ENCODE assay signal across 12 mouse cellular contexts in the genomic region with DNA sequence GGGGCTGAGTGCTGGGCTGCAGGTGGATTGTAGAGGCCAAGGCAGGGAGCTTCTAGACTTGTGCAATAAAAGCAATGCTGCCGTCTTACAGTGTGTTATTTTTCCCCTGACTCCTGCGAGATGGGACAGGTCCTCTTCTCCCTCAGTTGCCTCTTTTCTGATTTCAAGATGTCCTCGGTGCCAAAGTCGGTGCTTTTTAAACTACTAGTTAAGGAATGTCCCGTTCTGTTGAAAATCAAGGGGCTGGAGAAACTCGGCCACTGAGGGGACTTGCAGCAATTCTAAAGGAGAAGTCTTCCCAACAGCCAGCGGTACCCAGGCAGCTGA. TPM values are rescaled to one million over a fixed set of nuclear protein-coding genes. Genes with fewer than 3 reads are reported as not detected.
DNase-seq lines count a peak whose midpoint lies in the region; ATAC-seq lines count a peak whose summit lies in the region.
"Had no signal": no experiment of that assay in that cellular context is flagged by ENCODE, and none has a peak within 500 bp of the region (broad histone marks: within the 10 kb centered on the region; RNA-seq: fewer than 3 reads in every experiment).

No protein-coding gene starts in this region.

- peak overlapping the region; percentile 71 for H3K4me2 ChIP-seq in heart, embryonic 14.5 days (ENCODE audit: low read length)
- peak overlapping the region; percentile 63 for H3K4me2 ChIP-seq in embryonic facial prominence, embryonic 13.5 days
- H3K4me2 ChIP-seq in intestine, embryonic 15.5 days (replicated peaks), result peak overlapping the region; percentile 79
- peak overlapping the region; percentile 48 for H3K4me2 ChIP-seq in midbrain, embryonic 15.5 days

- no peak for ATAC-seq in heart, embryonic 14.5 days (ENCODE audit: insufficient number of reproducible peaks, insufficient read depth, low FRiP score, low read depth)
- no peak for ATAC-seq in embryonic facial prominence, embryonic 13.5 days (ENCODE audit: insufficient number of reproducible peaks, insufficient read depth, low FRiP score, low TSS enrichment, low read depth)
- ATAC-seq in intestine, embryonic 15.5 days, result no peak
- ATAC-seq in midbrain, embryonic 15.5 days (replicated peaks), result no peak

- peak overlapping the region; percentile 56; the same call in 1 of the 2 replicates for H3K9ac ChIP-seq in heart, embryonic 14.5 days (ENCODE audit: low read length)
- peak overlapping the region; percentile 49; the same call in 1 of the 2 replicates for H3K9ac ChIP-seq in embryonic facial prominence, embryonic 13.5 days
- H3K9ac ChIP-seq in intestine, embryonic 15.5 days, result peak overlapping the region; percentile 42
- H3K9ac ChIP-seq in midbrain, embryonic 15.5 days, result no peak overlapping the region

- DNase-seq in heart, adult 8-10 months (ENCODE audit: low spot score), result no peak
- DNase-seq in spleen, adult 18-20 months, result no peak
- DNase-seq in gastrocnemius, adult 18-20 months (ENCODE audit: low spot score), result no peak
- DNase-seq in adrenal gland, adult 2 months, result no peak
- DNase-seq: kidney, adult 9 months had no signal

- H3K36me3 ChIP-seq in heart, embryonic 14.5 days (ENCODE audit: control insufficient read depth, insufficient read depth, low read length), result no peaks in the 10 kb centered on the region
- H3K36me3 ChIP-seq in embryonic facial prominence, embryonic 13.5 days, result no peaks in the 10 kb centered on the region
- no peaks in the 10 kb centered on the region for H3K36me3 ChIP-seq in intestine, embryonic 15.5 days
- no peaks in the 10 kb centered on the region for H3K36me3 ChIP-seq in midbrain, embryonic 15.5 days (replicated peaks)

- no peaks in the 10 kb centered on the region for H3K9me3 ChIP-seq in heart, embryonic 14.5 days (ENCODE audit: control insufficient read depth, low read length)
- H3K9me3 ChIP-seq in embryonic facial prominence, embryonic 13.5 days, result no peaks in the 10 kb centered on the region
- no peaks in the 10 kb centered on the region for H3K9me3 ChIP-seq in intestine, embryonic 15.5 days
- no peaks in the 10 kb centered on the region for H3K9me3 ChIP-seq in midbrain, embryonic 15.5 days

- peaks cover 4 to 6% of the 10 kb centered on the region in 2 experiments; a peak in 1 of 4 replicates for H3K4me1 ChIP-seq in heart, embryonic 14.5 days (ENCODE audit: control insufficient read depth in 2 of 2, insufficient read depth in 2 of 2, low read length in 2 of 2)
- peaks cover 6% of the 10 kb centered on the region for H3K4me1 ChIP-seq in embryonic facial prominence, embryonic 13.5 days
- peaks cover 8% of the 10 kb centered on the region for H3K4me1 ChIP-seq in intestine, embryonic 15.5 days (replicated peaks)
- H3K4me1 ChIP-seq in midbrain, embryonic 15.5 days, result peaks cover 32% of the 10 kb centered on the region

- 29% methylated on average over 7 of the region's 7 CpGs for WGBS in heart, embryonic 14.5 days
- 20% methylated on average over 7 of the region's 7 CpGs for WGBS in embryonic facial prominence, embryonic 13.5 days
- 24% methylated on average over 7 of the region's 7 CpGs for WGBS in intestine, embryonic 15.5 days
- 21% methylated on average over 7 of the region's 7 CpGs for WGBS in midbrain, embryonic 15.5 days

- peaks cover 33% of the 10 kb centered on the region for H3K27me3 ChIP-seq in heart, embryonic 14.5 days (ENCODE audit: control insufficient read depth, insufficient read depth, low read length)
- H3K27me3 ChIP-seq in embryonic facial prominence, embryonic 13.5 days, result peaks cover 47% of the 10 kb centered on the region
- H3K27me3 ChIP-seq in intestine, embryonic 15.5 days (replicated peaks), result peaks cover 5% of the 10 kb centered on the region
- H3K27me3 ChIP-seq in midbrain, embryonic 15.5 days (replicated peaks), result no peaks in the 10 kb centered on the region

- H3K27ac ChIP-seq in heart, embryonic 14.5 days (replicated peaks in 1 of 2; ENCODE audit: control insufficient read depth in 1 of 2, insufficient read depth in 1 of 2, low read depth in 2 of 2, low read length in 2 of 2), result no peak overlapping the region
- no peak overlapping the region for H3K27ac ChIP-seq in embryonic facial prominence, embryonic 13.5 days
- no peak overlapping the region for H3K27ac ChIP-seq in intestine, embryonic 15.5 days
- H3K27ac ChIP-seq in midbrain, embryonic 15.5 days, result no peak overlapping the region

- peak overlapping the region; percentile 30 to 31 for H3K4me3 ChIP-seq in heart, embryonic 14.5 days (ENCODE audit: control insufficient read depth in 1 of 2, insufficient read depth in 1 of 2, low read depth in 1 of 2, low read length in 2 of 2)
- peak overlapping the region; percentile 36 for H3K4me3 ChIP-seq in embryonic facial prominence, embryonic 13.5 days
- H3K4me3 ChIP-seq in intestine, embryonic 15.5 days (replicated peaks), result peak overlapping the region; percentile 29
- peak overlapping the region; percentile 23 for H3K4me3 ChIP-seq in midbrain, embryonic 15.5 days

RNA-seq across cellular contexts. Expression of a gene that starts 7.9 kb away (rescaled TPM):
- not detected in 2 replicates for polyA plus RNA-seq in heart, embryonic 14.5 days (2014; fragmentation: Nextera tagmentation; extraction: Ambion mirVana)
- total RNA-seq in heart, adult 8-10 months (2022), result not detected
- polyA plus RNA-seq in embryonic facial prominence, embryonic 13.5 days (2015; fragmentation: Nextera tagmentation; extraction: Ambion mirVana), result not detected in 2 replicates
- polyA plus RNA-seq in intestine, embryonic 15.5 days (2015; fragmentation: Nextera tagmentation; extraction: Ambion mirVana), result not detected in 2 replicates
- polyA plus RNA-seq in midbrain, embryonic 15.5 days (2015; fragmentation: Nextera tagmentation; extraction: Ambion mirVana), result not detected in 2 replicates
- not detected for total RNA-seq in gastrocnemius, adult 18-20 months (2021)
- total RNA-seq in adrenal gland, adult 2 months (2021), result not detected
- not detected in 2 replicates for polyA plus RNA-seq in adrenal gland, adult 2 months (2012; rRNA removed)
- total RNA-seq: adrenal gland, adult 18-20 months; monocyte, adult 5-6 weeks had no signal
- polyA plus RNA-seq: cortical plate, adult 2 months had no signal

RNA-seq across cellular contexts. Expression of a gene that starts 20.0 kb away (rescaled TPM):
- not detected in 2 replicates for polyA plus RNA-seq in heart, embryonic 14.5 days (2014; fragmentation: Nextera tagmentation; extraction: Ambion mirVana)
- total RNA-seq in heart, adult 8-10 months (2022), result not detected
- not detected in 2 replicates for polyA plus RNA-seq in embryonic facial prominence, embryonic 13.5 days (2015; fragmentation: Nextera tagmentation; extraction: Ambion mirVana)
- 18.2 and 23.8 TPM in 2 replicates for polyA plus RNA-seq in intestine, embryonic 15.5 days (2015; fragmentation: Nextera tagmentation; extraction: Ambion mirVana)
- 0.17 TPM in 1 of 2 replicates, not detected in the other for polyA plus RNA-seq in midbrain, embryonic 15.5 days (2015; fragmentation: Nextera tagmentation; extraction: Ambion mirVana)
- total RNA-seq in gastrocnemius, adult 18-20 months (2021), result not detected
- total RNA-seq in adrenal gland, adult 2 months (2021), result under 1 TPM in 1 of 2 experiments, not detected in 1; 0.69 TPM
- polyA plus RNA-seq in adrenal gland, adult 2 months (2012; rRNA removed), result not detected in 2 replicates
- total RNA-seq: monocyte, adult 5-6 weeks had no signal

RNA-seq across cellular contexts. Expression of a gene that starts 20.7 kb away (rescaled TPM):
- not detected in 2 replicates for polyA plus RNA-seq in heart, embryonic 14.5 days (2014; fragmentation: Nextera tagmentation; extraction: Ambion mirVana)
- under 1 TPM in 1 of 4 experiments, not detected in 3; 0.19 TPM for total RNA-seq in heart, adult 8-10 months (2022)
- 0.25 TPM in 1 of 2 replicates, not detected in the other for polyA plus RNA-seq in embryonic facial prominence, embryonic 13.5 days (2015; fragmentation: Nextera tagmentation; extraction: Ambion mirVana)
- polyA plus RNA-seq in intestine, embryonic 15.5 days (2015; fragmentation: Nextera tagmentation; extraction: Ambion mirVana), result 2.7 and 8.5 TPM in 2 replicates
- polyA plus RNA-seq in midbrain, embryonic 15.5 days (2015; fragmentation: Nextera tagmentation; extraction: Ambion mirVana), result 0.18 TPM in 1 of 2 replicates, not detected in the other
- under 1 TPM in 1 of 2 experiments, not detected in 1; 0.46 TPM for total RNA-seq in gastrocnemius, adult 18-20 months (2021)
- 1 to 10 TPM; 5.5 to 9.2 TPM for total RNA-seq in adrenal gland, adult 2 months (2021)
- 4.4 and 6.0 TPM in 2 replicates for polyA plus RNA-seq in adrenal gland, adult 2 months (2012; rRNA removed)
- total RNA-seq: monocyte, adult 5-6 weeks had no signal

RNA-seq across cellular contexts. Expression of a gene that starts 33.8 kb away (rescaled TPM):
- polyA plus RNA-seq in heart, embryonic 14.5 days (2014; fragmentation: Nextera tagmentation; extraction: Ambion mirVana), result 0.85 and 1.6 TPM in 2 replicates
- under 1 TPM; 0.16 to 0.69 (median 0.33) TPM for total RNA-seq in heart, adult 8-10 months (2022)
- 2.8 and 3.2 TPM in 2 replicates for polyA plus RNA-seq in embryonic facial prominence, embryonic 13.5 days (2015; fragmentation: Nextera tagmentation; extraction: Ambion mirVana)
- 3.3 and 3.5 TPM in 2 replicates for polyA plus RNA-seq in intestine, embryonic 15.5 days (2015; fragmentation: Nextera tagmentation; extraction: Ambion mirVana)
- 20.0 and 21.9 TPM in 2 replicates for polyA plus RNA-seq in midbrain, embryonic 15.5 days (2015; fragmentation: Nextera tagmentation; extraction: Ambion mirVana)
- total RNA-seq in gastrocnemius, adult 18-20 months (2021), result under 1 TPM; 0.17 to 0.34 TPM
- 10 to 100 TPM in 1 of 2 experiments, 1 to 10 TPM in 1; 6.2 to 13.5 TPM for total RNA-seq in adrenal gland, adult 2 months (2021)
- polyA plus RNA-seq in adrenal gland, adult 2 months (2012; rRNA removed), result 8.2 and 10.0 TPM in 2 replicates
- total RNA-seq: monocyte, adult 5-6 weeks had no signal

Comparison
In these comparisons a context has a peak if more than half of its experiments do, and no peak if none do; other contexts are left out.
1. RNA of a gene that starts 20.0 kb away (polyA plus RNA-seq): 18.2 to 23.8 TPM in intestine, embryonic 15.5 days; not detected in heart, embryonic 14.5 days, not detected in embryonic facial prominence, embryonic 13.5 days, 0.17 TPM in midbrain, embryonic 15.5 days and not detected in adrenal gland, adult 2 months; every median in the first group is over 10 times any median in the second.
2. Peak in every context shown above with its lines, with median percentiles within 50 percentile points of each other: H3K4me2 ChIP-seq and H3K4me3 ChIP-seq.